Mouse (Mus musculus): ENCODE measurements around the gene Car9. TPM values are rescaled to one million over a fixed set of nuclear protein-coding genes. Genes with fewer than 3 reads are reported as not detected.
A peak's percentile ranks its signal among the peaks of the same experiment; 100 is the strongest.

Gene Car9
- total and polyA plus RNA-seq, 3 experiments: not detected

- peak overlapping the region; percentile 28 to 85 (median 37) for H3K4me3 ChIP-seq (replicated peaks in 1 of 3; ENCODE audit: low read depth in 2 of 3, low read length in 2 of 3, poor library complexity in 1 of 3)
Measured at GRCm38 (mm10) chr4:43559519-43560242, 52.9 kb downstream of the Car9 start.

DNA sequence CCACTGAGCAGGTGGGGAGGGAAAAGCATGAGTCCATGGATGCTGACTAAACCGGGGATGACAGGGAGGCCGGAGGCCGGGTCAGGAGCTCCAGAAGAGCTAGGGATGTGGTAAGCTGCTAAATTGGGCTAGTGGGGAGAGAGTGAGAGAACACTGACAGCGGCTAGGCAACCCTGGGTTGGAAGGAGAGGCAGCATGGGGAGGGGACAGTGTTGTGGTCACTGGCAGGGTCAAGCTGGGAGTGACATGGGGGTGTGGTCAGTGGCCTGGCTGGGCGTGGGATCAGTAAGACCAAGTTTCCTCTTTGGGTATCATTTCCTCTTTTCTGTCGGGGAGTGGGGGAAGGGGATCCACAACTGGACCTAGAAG lies 53.5 kb downstream of the Car9 start:
- H3K27ac ChIP-seq (ENCODE audit: insufficient read depth, low read depth): peak overlapping the region; percentile 43; the same call in 1 of the 2 replicates
- TF ChIP-seq USF1 (IDR thresholded peaks at IDR 0.05; ENCODE audit: low read depth, low read length) (no peak), NELFE (IDR thresholded peaks at IDR 0.05; ENCODE audit: low read depth, low read length) (no peak), ZMIZ1 (IDR thresholded peaks at IDR 0.05; ENCODE audit: low read depth, low read length) (peak; percentile 39; the same call in 1 of the 2 replicates), MXI1 (IDR thresholded peaks at IDR 0.05; ENCODE audit: low read depth, low read length) (peak; percentile 90), GABPA (IDR thresholded peaks at IDR 0.05; ENCODE audit: insufficient replicate concordance, low read depth, low read length) (no peak), EP300 (IDR thresholded peaks at IDR 0.05; ENCODE audit: low read length) (peak; percentile 84), SIN3A (IDR thresholded peaks at IDR 0.05; ENCODE audit: low read length) (peak; percentile 92), KAT2A (IDR thresholded peaks at IDR 0.05; ENCODE audit: insufficient replicate concordance, low read length) (no peak), NRF1 (IDR thresholded peaks at IDR 0.05; ENCODE audit: low read depth, low read length) (0 out of 2 replicates have a peak, but pooled peaks have one; percentile 24), MAFK (IDR thresholded peaks at IDR 0.05; ENCODE audit: insufficient replicate concordance, low read length) (0 out of 2 replicates have a peak, but pooled peaks have one; percentile 36), RAD21 (IDR thresholded peaks at IDR 0.05; ENCODE audit: low read depth, low read length) (no peak), ZKSCAN1 (IDR thresholded peaks at IDR 0.05; ENCODE audit: borderline replicate concordance, low read depth, low read length) (no peak), POLR2A (IDR thresholded peaks at IDR 0.05; ENCODE audit: low read depth, low read length) (no peak), USF2 (conservative IDR thresholded peaks at IDR 0.05; ENCODE audit: low read depth, low read length) (no peak), TBP (conservative IDR thresholded peaks at IDR 0.05; ENCODE audit: low read depth, low read length) (no peak), HCFC1 (IDR thresholded peaks at IDR 0.05; ENCODE audit: low read depth, low read length) (no peak; the same call in 1 of the 2 replicates), BHLHE40 (IDR thresholded peaks at IDR 0.05; ENCODE audit: low read depth, low read length) (peak; percentile 62), ELF1 (IDR thresholded peaks at IDR 0.05; ENCODE audit: low read depth, low read length) (peak; percentile 39; the same call in 1 of the 2 replicates), MYC (IDR thresholded peaks at IDR 0.05; ENCODE audit: low read depth, low read length) (0 out of 2 replicates have a peak, but pooled peaks have one; percentile 41), ZNF384 (IDR thresholded peaks at IDR 0.05; ENCODE audit: low read depth, low read length) (no peak), CHD2 (IDR thresholded peaks at IDR 0.05; ENCODE audit: low read length) (peak; percentile 83), MEF2A (IDR thresholded peaks at IDR 0.05; ENCODE audit: borderline replicate concordance, low read depth, low read length) (peak; percentile 84), PAX5 (IDR thresholded peaks at IDR 0.05; ENCODE audit: low read length) (no peak), UBTF (IDR thresholded peaks at IDR 0.05; ENCODE audit: low read depth, low read length) (no peak), CTCF (conservative IDR thresholded peaks at IDR 0.05 in 1 of 2, IDR thresholded peaks at IDR 0.05 in 1 of 2; ENCODE audit: low read depth in 2 of 2, low read length in 2 of 2) (no peak), ETS1 (conservative IDR thresholded peaks at IDR 0.05; ENCODE audit: low read depth, low read length) (peak; percentile 53), SMC3 (IDR thresholded peaks at IDR 0.05; ENCODE audit: low read depth, low read length) (no peak), E2F4 (IDR thresholded peaks at IDR 0.05; ENCODE audit: insufficient replicate concordance, low read depth, low read length) (no peak), MAZ (IDR thresholded peaks at IDR 0.05; ENCODE audit: low read depth, low read length) (peak; percentile 83), POLR2AphosphoS2 (IDR thresholded peaks at IDR 0.05; ENCODE audit: low read depth, low read length) (no peak)

More at GRCm38 (mm10) chr4:43559519-43560242, 52.9 kb downstream of the Car9 start:
- Histone ChIP-seq H3K9ac (ENCODE audit: insufficient read depth, low read depth) (peak overlapping the region; percentile 16), H3K27me3 (replicated peaks) (no peaks in the 10 kb centered on the region), H3K36me3 (replicated peaks in 1 of 2; ENCODE audit: control insufficient read depth in 1 of 2, insufficient read depth in 1 of 2, low read length in 1 of 2) (peaks cover 22 to 46% of the 10 kb centered on the region in 2 experiments), H3K79me2 (replicated peaks; ENCODE audit: control insufficient read depth, extremely low read depth, insufficient read depth, poor library complexity, severe bottlenecking) (peaks cover 46% of the 10 kb centered on the region), H3K27ac (ENCODE audit: insufficient read depth, low read depth) (peak overlapping the region; percentile 61), H3K4me1 (ENCODE audit: control insufficient read depth in 1 of 2, insufficient read depth in 2 of 2) (peaks cover 21 to 72% of the 10 kb centered on the region in 2 experiments), H3K4me2 (ENCODE audit: insufficient read depth, low read depth, poor library complexity, severe bottlenecking) (peak overlapping the region; percentile 92), H3K9me3 (replicated peaks; ENCODE audit: low read length) (no peaks in the 10 kb centered on the region)
- TF ChIP-seq GABPA (IDR thresholded peaks at IDR 0.05; ENCODE audit: insufficient replicate concordance, low read depth, low read length) (no peak), NRF1 (IDR thresholded peaks at IDR 0.05; ENCODE audit: low read depth, low read length) (no peak), POLR2A (IDR thresholded peaks at IDR 0.05; ENCODE audit: low read depth, low read length) (no peak)
- in situ Hi-C loops (cut with MboI; ENCODE audit: low pct_ligation_motif_present, low pct_unique_long_range_greater_than_20kb, low sequenced_read_pairs): loop anchor here (25.0 kb wide), 1 partner anchor 547 kb away; the partner anchor contains the start of genes Fancg and Vcp
- peak; percentile 49 for DNase-seq (ENCODE audit: extremely low read depth)
- dilution Hi-C loops (cut with MboI; ENCODE audit: extremely low pct_ligation_motif_present, extremely low pct_unique_long_range_greater_than_20kb, low sequenced_read_pairs): no loop called here

More for the DNA sequence above, 53.5 kb downstream of the Car9 start:
- Histone ChIP-seq H3K4me1 (ENCODE audit: control insufficient read depth in 1 of 2, insufficient read depth in 2 of 2) (peaks cover 21 to 66% of the 10 kb centered on the region in 2 experiments), H3K79me2 (replicated peaks; ENCODE audit: control insufficient read depth, extremely low read depth, insufficient read depth, poor library complexity, severe bottlenecking) (peaks cover 46% of the 10 kb centered on the region), H3K9me3 (replicated peaks; ENCODE audit: low read length) (no peaks in the 10 kb centered on the region), H3K9ac (ENCODE audit: insufficient read depth, low read depth) (peak overlapping the region; percentile 16), H3K27me3 (replicated peaks) (no peaks in the 10 kb centered on the region), H3K4me2 (ENCODE audit: insufficient read depth, low read depth, poor library complexity, severe bottlenecking) (peak overlapping the region; percentile 92), H3K4me3 (replicated peaks in 1 of 3; ENCODE audit: low read depth in 2 of 3, low read length in 2 of 3, poor library complexity in 1 of 3) (peak overlapping the region; percentile 27 to 85 (median 28)), H3K36me3 (replicated peaks in 1 of 2; ENCODE audit: control insufficient read depth in 1 of 2, insufficient read depth in 1 of 2, low read length in 1 of 2) (peaks cover 19 to 46% of the 10 kb centered on the region in 2 experiments)
- in situ Hi-C loops (cut with MboI; ENCODE audit: low pct_ligation_motif_present, low pct_unique_long_range_greater_than_20kb, low sequenced_read_pairs) (loop anchor here (25.0 kb wide), 1 partner anchor 548 kb away; the partner anchor contains the start of genes Fancg and Vcp), dilution Hi-C loops (cut with MboI; ENCODE audit: extremely low pct_ligation_motif_present, extremely low pct_unique_long_range_greater_than_20kb, low sequenced_read_pairs) (no loop called here)
- no peak for DNase-seq (ENCODE audit: extremely low read depth)

Data from CH12.LX (cell line).